Mouse (Mus musculus): ENCODE results near the gene Rwdd3. TPM values are rescaled to one million over a fixed set of nuclear protein-coding genes. Genes with fewer than 3 reads are reported as not detected.

Gene Rwdd3
- 6.7 and 8.6 TPM in 2 replicates for polyA plus RNA-seq (2016; fragmentation: Nextera tagmentation; extraction: Ambion mirVana)

DNA sequence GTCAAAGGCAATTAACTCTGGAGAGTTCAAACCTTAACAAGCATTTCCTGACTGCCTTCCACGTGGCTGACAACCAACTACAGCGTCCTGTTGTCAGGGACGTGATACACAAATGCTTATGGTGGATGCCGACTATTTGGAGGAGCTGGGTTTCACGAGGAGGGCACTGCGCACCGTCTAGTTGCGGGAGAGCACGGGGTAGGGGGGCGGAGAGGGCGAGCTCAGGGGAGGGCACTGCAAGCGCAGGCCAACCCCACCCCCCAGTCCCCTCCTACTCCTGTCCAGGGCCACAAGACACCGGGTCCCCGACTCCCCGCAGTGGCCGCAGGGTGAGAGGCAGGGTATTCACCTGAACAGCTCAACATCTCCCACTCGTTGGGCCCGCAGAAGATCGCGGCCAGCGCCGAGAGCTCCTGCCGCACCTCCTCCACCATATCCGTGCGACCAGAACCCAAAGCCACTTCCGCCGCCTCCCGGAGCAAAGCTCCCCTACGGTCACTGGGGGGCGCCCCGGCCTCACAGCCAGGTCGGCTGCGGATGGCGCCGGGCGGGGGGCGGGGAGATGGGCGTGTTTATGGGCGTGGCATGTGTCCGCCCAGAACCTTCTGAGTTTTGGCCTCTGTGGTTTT lies at the start of gene Rwdd3:
TSS of gene Rwdd3 (minus strand) at position 453 of the 629 bp plus-strand sequence.
- peak within 1 kb of the TSS; percentile 63; the same call in 1 of the 2 replicates for H3K27ac ChIP-seq

DNA sequence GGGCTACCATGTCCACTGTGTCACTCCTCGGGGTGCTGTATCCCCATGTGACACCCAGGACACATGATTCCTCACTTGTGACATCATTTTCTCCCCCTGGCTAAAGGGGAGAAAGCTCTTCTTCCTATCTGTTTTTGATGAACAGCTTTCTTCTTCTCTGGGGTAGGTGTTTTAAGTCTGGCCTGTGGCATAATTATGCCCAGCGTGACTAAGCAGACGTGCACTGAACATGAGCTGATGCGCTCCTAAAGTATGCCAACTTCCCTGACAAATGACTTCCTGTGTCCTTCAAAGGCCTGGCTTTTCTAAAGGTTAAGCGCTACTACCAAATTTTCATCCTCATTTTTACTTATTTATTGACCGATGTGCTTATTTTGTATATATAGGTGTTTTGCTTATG lies 45.5 kb upstream of the Rwdd3 start:
- Histone ChIP-seq H3K36me3 (no peaks in the 10 kb centered on the region), H3K4me2 (replicated peaks) (no peak overlapping the region), H3K9me3 (no peaks in the 10 kb centered on the region), H3K27me3 (no peaks in the 10 kb centered on the region), H3K27ac (no peak overlapping the region), H3K4me3 (no peak overlapping the region), H3K4me1 (no peaks in the 10 kb centered on the region), H3K9ac (no peak overlapping the region)
- WGBS = 79% methylated on average over 6 of the region's 6 CpGs
- ATAC-seq (ENCODE audit: insufficient number of reproducible peaks, insufficient read depth, low FRiP score, low TSS enrichment) = no peak

More for the DNA sequence above, at the start of gene Rwdd3:
- peak; percentile 89 for ATAC-seq (ENCODE audit: insufficient number of reproducible peaks, insufficient read depth, low FRiP score, low TSS enrichment)
- Histone ChIP-seq H3K9ac (peak within 1 kb of the TSS; percentile 74), H3K4me1 (peaks cover 10% of the 10 kb centered on the region), H3K4me3 (peak within 1 kb of the TSS; percentile 62), H3K36me3 (no peaks in the 10 kb centered on the region), H3K9me3 (no peaks in the 10 kb centered on the region), H3K4me2 (replicated peaks) (peak within 1 kb of the TSS; percentile 66), H3K27me3 (no peaks in the 10 kb centered on the region)
- WGBS = under 1% methylated on average over 40 of the region's 40 CpGs

- Histone ChIP-seq H3K27ac (no peak overlapping the region), H3K36me3 (no peaks in the 10 kb centered on the region), H3K27me3 (no peaks in the 10 kb centered on the region), H3K4me1 (no peaks in the 10 kb centered on the region), H3K9me3 (no peaks in the 10 kb centered on the region), H3K4me3 (no peak overlapping the region), H3K4me2 (replicated peaks) (no peak overlapping the region), H3K9ac (no peak overlapping the region)
- WGBS = 78% methylated on average over 3 of the region's 3 CpGs
- ATAC-seq (ENCODE audit: insufficient number of reproducible peaks, insufficient read depth, low FRiP score, low TSS enrichment) = no peak
Observed at GRCm38 (mm10) chr3:121213501-121213900, 42.0 kb upstream of the Rwdd3 start.

- no peaks in the 10 kb centered on the region for H3K36me3 ChIP-seq
- H3K27ac ChIP-seq = no peak overlapping the region
- 28% methylated on average over 1 of the region's 1 CpGs for WGBS
Observed at GRCm38 (mm10) chr3:121212156-121212555, 40.7 kb upstream of the Rwdd3 start.

GRCm38 (mm10) chr3:121208994-121209393 lies 37.5 kb upstream of the Rwdd3 start:
- no peak overlapping the region for H3K4me3 ChIP-seq
- no peaks in the 10 kb centered on the region for H3K9me3 ChIP-seq
- no peaks in the 10 kb centered on the region for H3K36me3 ChIP-seq
- WGBS = 87% methylated on average over 5 of the region's 5 CpGs
- no peak overlapping the region for H3K27ac ChIP-seq
- H3K4me2 ChIP-seq (replicated peaks) = no peak overlapping the region
- H3K4me1 ChIP-seq = no peaks in the 10 kb centered on the region
- no peak for ATAC-seq (ENCODE audit: insufficient number of reproducible peaks, insufficient read depth, low FRiP score, low TSS enrichment)
- no peaks in the 10 kb centered on the region for H3K27me3 ChIP-seq
- no peak overlapping the region for H3K9ac ChIP-seq

More at GRCm38 (mm10) chr3:121212156-121212555, 40.7 kb upstream of the Rwdd3 start:
- Histone ChIP-seq H3K9me3 (no peaks in the 10 kb centered on the region), H3K4me2 (replicated peaks) (no peak overlapping the region), H3K9ac (no peak overlapping the region), H3K4me1 (no peaks in the 10 kb centered on the region), H3K27me3 (no peaks in the 10 kb centered on the region), H3K4me3 (no peak overlapping the region)
- no peak for ATAC-seq (ENCODE audit: insufficient number of reproducible peaks, insufficient read depth, low FRiP score, low TSS enrichment)

DNA sequence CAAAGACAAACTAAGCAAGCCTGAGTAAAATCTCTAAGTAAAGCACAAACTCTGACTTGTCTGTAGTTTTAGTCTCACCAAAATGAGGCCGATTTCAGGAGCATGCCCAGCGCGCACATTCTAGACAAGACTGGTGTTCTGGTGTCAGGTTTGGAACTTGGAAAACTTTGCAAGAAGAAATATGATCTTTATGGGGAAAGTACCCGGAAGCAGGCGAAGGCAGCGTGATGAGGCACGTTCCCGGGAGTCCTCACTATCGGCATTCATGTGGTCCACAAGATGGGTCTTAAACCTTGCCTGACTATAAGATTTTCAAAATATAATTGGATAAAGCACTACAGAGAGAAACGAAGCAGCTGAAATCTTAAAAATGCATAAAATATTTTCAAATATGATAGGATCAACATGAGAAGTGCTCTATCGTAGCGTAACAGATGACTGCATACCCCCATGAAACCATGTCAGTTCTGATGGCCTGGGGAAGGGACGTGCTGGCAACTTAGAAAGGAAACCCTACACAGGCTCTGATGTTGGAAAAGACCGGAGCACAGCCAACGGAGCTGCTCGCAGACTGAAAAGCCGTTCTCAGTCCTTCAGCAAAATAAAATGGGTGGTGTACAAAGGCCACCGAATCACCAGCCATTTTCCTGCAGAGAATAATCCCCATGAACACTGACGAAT lies 34.8 kb upstream of the Rwdd3 start:
- no peak for ATAC-seq (ENCODE audit: insufficient number of reproducible peaks, insufficient read depth, low FRiP score, low TSS enrichment)
- Histone ChIP-seq H3K9me3 (no peaks in the 10 kb centered on the region), H3K36me3 (no peaks in the 10 kb centered on the region), H3K4me3 (no peak overlapping the region), H3K27me3 (no peaks in the 10 kb centered on the region), H3K27ac (no peak overlapping the region), H3K4me1 (no peaks in the 10 kb centered on the region), H3K9ac (no peak overlapping the region), H3K4me2 (replicated peaks) (no peak overlapping the region)
- 67% methylated on average over 19 of the region's 19 CpGs for WGBS

- no peak for ATAC-seq (ENCODE audit: insufficient number of reproducible peaks, insufficient read depth, low FRiP score, low TSS enrichment)
- Histone ChIP-seq H3K9ac (no peak overlapping the region), H3K4me1 (no peaks in the 10 kb centered on the region), H3K36me3 (no peaks in the 10 kb centered on the region), H3K27ac (no peak overlapping the region), H3K4me2 (replicated peaks) (no peak overlapping the region), H3K27me3 (no peaks in the 10 kb centered on the region), H3K9me3 (no peaks in the 10 kb centered on the region), H3K4me3 (no peak overlapping the region)
- 88% methylated on average over 2 of the region's 2 CpGs for WGBS
Observed at GRCm38 (mm10) chr3:121202638-121203037, 31.1 kb upstream of the Rwdd3 start.

GRCm38 (mm10) chr3:121201012-121201747 lies 29.7 kb upstream of the Rwdd3 start:
- Histone ChIP-seq H3K9ac (no peak overlapping the region), H3K27me3 (no peaks in the 10 kb centered on the region), H3K27ac (no peak overlapping the region), H3K4me3 (no peak overlapping the region), H3K4me2 (replicated peaks) (no peak overlapping the region), H3K36me3 (no peaks in the 10 kb centered on the region), H3K9me3 (no peaks in the 10 kb centered on the region), H3K4me1 (no peaks in the 10 kb centered on the region)
- ATAC-seq (ENCODE audit: insufficient number of reproducible peaks, insufficient read depth, low FRiP score, low TSS enrichment) = 0 out of 2 replicates have a peak, but pooled peaks have one; percentile 41
- 65% methylated on average over 11 of the region's 11 CpGs for WGBS

GRCm38 (mm10) chr3:121189199-121189598 lies 17.7 kb upstream of the Rwdd3 start:
- 82% methylated on average over 2 of the region's 2 CpGs for WGBS
- no peak overlapping the region for H3K9ac ChIP-seq
- no peaks in the 10 kb centered on the region for H3K9me3 ChIP-seq
- no peaks in the 10 kb centered on the region for H3K4me1 ChIP-seq
- H3K4me3 ChIP-seq = no peak overlapping the region
- H3K4me2 ChIP-seq (replicated peaks) = no peak overlapping the region
- no peak overlapping the region for H3K27ac ChIP-seq
- ATAC-seq (ENCODE audit: insufficient number of reproducible peaks, insufficient read depth, low FRiP score, low TSS enrichment) = no peak
- no peaks in the 10 kb centered on the region for H3K36me3 ChIP-seq
- H3K27me3 ChIP-seq = no peaks in the 10 kb centered on the region

GRCm38 (mm10) chr3:121187510-121187909 lies 16.0 kb upstream of the Rwdd3 start:
- H3K4me2 ChIP-seq (replicated peaks) = no peak overlapping the region
- 86% methylated on average over 7 of the region's 7 CpGs for WGBS
- no peak overlapping the region for H3K4me3 ChIP-seq
- no peaks in the 10 kb centered on the region for H3K4me1 ChIP-seq
- no peak for ATAC-seq (ENCODE audit: insufficient number of reproducible peaks, insufficient read depth, low FRiP score, low TSS enrichment)
- H3K27ac ChIP-seq = no peak overlapping the region
- no peaks in the 10 kb centered on the region for H3K9me3 ChIP-seq
- H3K27me3 ChIP-seq = no peaks in the 10 kb centered on the region
- no peaks in the 10 kb centered on the region for H3K36me3 ChIP-seq
- no peak overlapping the region for H3K9ac ChIP-seq

DNA sequence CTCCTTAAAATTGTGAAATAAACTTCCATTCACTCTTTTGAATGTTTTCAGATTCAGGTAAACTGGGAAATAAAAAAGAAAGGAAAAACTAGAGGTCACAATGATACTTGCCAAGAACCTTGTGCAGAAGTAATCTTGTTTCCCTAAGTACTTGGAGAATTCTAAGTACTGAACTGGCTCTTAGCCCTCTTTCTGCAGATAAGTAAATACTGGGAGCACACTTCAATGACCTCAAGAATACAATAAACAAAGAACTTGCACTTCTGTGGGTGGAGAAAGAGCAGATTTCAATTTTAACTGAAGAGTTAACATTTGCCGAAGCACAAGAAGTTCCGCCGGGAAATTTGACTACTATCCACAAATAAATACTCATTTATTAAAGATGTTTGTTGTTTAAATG lies 15.4 kb upstream of the Rwdd3 start:
- no peak overlapping the region for H3K4me3 ChIP-seq
- no peak overlapping the region for H3K9ac ChIP-seq
- no peak overlapping the region for H3K27ac ChIP-seq
- H3K27me3 ChIP-seq = no peaks in the 10 kb centered on the region
- H3K4me2 ChIP-seq (replicated peaks) = no peak overlapping the region
- ATAC-seq (ENCODE audit: insufficient number of reproducible peaks, insufficient read depth, low FRiP score, low TSS enrichment) = no peak
- WGBS = 92% methylated on average over 3 of the region's 3 CpGs
- no peaks in the 10 kb centered on the region for H3K4me1 ChIP-seq
- H3K36me3 ChIP-seq = no peaks in the 10 kb centered on the region
- no peaks in the 10 kb centered on the region for H3K9me3 ChIP-seq

GRCm38 (mm10) chr3:121185197-121185596 lies 13.7 kb upstream of the Rwdd3 start:
- Histone ChIP-seq H3K36me3 (no peaks in the 10 kb centered on the region), H3K9ac (no peak overlapping the region), H3K27me3 (no peaks in the 10 kb centered on the region), H3K9me3 (no peaks in the 10 kb centered on the region), H3K4me2 (replicated peaks) (no peak overlapping the region), H3K4me1 (no peaks in the 10 kb centered on the region), H3K4me3 (no peak overlapping the region), H3K27ac (no peak overlapping the region)
- no peak for ATAC-seq (ENCODE audit: insufficient number of reproducible peaks, insufficient read depth, low FRiP score, low TSS enrichment)
- 95% methylated on average over 3 of the region's 3 CpGs for WGBS

Measured in embryonic facial prominence, embryonic 12.5 days (tissue).